Mouse (Mus musculus): Measurements from ENCODE around the gene Rcn3. TPM values are rescaled to one million over a fixed set of nuclear protein-coding genes. Genes with fewer than 3 reads are reported as not detected.
A peak's percentile ranks its signal among the peaks of the same experiment; 100 is the strongest.

The Rcn3 gene
- polyA plus RNA-seq, 1 experiment from 2014 or later: 135 TPM

DNA sequence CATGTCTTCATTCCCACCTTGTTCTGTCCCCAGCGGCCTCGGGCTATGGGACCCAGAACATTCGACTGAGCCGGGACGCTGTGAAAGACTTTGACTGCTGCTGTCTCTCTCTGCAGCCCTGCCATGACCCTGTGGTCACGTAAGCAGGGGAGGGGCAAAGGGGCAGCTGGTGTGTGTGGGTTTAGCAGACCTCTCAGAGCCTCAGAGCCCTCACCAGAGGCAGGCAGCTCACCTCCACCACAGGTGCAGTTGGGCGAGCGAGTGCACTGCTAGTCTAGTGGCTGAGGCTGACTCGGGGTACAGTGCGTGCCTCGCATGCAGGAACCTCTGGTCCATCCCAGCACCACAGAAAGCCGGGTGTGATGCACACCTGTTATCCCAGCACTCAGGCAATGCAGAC lies 18.1 kb downstream of the Rcn3 start:
- no peaks in the 10 kb centered on the region for H3K4me1 ChIP-seq (replicated peaks)
- H3K27me3 ChIP-seq (ENCODE audit: insufficient read depth, poor library complexity, severe bottlenecking): no peaks in the 10 kb centered on the region
- H3K9me3 ChIP-seq: no peaks in the 10 kb centered on the region
- no peak overlapping the region for H3K27ac ChIP-seq
- H3K4me3 ChIP-seq: no peak overlapping the region
- no peak for DNase-seq (ENCODE audit: low spot score)
- WGBS: 88% methylated on average over 12 of the region's 12 CpGs
- H3K36me3 ChIP-seq: peaks cover 52% of the 10 kb centered on the region

DNA sequence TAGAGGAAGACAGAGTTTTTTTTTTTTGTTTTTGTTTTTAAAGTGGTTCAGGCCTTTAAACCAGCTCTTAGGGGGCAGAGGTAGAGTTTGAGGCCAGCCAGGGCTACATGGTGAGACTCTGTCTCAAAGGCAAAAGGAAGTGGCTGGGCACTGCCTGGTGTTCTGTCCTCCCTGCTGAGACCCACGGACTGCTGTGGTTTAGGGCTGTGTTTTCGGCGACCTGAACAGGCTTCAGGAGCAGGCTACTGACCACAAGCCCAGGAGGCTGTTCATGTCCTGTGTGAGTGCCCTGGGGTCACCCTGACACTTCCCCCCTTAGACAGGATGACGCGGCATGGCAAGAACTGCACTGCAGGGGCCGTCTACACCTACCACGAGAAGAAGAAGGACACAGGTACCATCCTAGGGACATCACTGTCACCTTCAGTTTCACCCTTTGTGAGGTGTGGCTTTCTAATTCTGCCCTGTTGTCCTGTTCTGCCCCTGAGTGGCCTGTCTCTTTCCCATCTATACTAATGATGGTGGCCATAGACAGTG lies 18.8 kb downstream of the Rcn3 start:
- Histone ChIP-seq H3K4me3 (no peak overlapping the region), H3K27ac (no peak overlapping the region), H3K4me1 (replicated peaks) (no peaks in the 10 kb centered on the region), H3K27me3 (ENCODE audit: insufficient read depth, poor library complexity, severe bottlenecking) (no peaks in the 10 kb centered on the region), H3K9me3 (no peaks in the 10 kb centered on the region), H3K36me3 (peaks cover 52% of the 10 kb centered on the region)
- whole genome bisulfite sequencing: 79% methylated on average over 7 of the region's 7 CpGs
- DNase-seq (ENCODE audit: low spot score): no peak

DNA sequence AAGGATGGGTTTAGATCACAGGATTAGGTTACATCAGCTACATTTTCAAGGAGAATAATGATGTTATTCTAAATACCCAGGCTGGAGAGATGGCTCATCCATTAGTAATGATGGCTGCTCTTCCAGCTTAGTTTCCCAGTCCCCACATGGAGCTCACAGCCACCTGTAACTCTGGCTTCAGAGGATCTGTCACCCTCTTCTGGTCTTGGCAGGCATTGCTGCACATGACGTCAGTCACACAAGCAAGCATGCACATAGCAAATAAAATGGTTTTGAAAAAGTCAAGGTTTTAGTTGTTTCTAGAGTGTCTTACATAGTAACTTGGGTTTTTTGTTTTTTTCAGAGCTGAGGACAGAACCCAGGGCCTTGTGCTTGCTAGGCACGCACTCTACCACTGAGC lies 19.8 kb downstream of the Rcn3 start:
- DNase-seq (ENCODE audit: low spot score): no peak
- Histone ChIP-seq H3K27me3 (ENCODE audit: insufficient read depth, poor library complexity, severe bottlenecking) (no peaks in the 10 kb centered on the region), H3K27ac (no peak overlapping the region), H3K4me1 (replicated peaks) (no peaks in the 10 kb centered on the region), H3K4me3 (no peak overlapping the region), H3K9me3 (no peaks in the 10 kb centered on the region), H3K36me3 (peaks cover 44% of the 10 kb centered on the region)
- WGBS: 72% methylated on average over 2 of the region's 2 CpGs

DNA sequence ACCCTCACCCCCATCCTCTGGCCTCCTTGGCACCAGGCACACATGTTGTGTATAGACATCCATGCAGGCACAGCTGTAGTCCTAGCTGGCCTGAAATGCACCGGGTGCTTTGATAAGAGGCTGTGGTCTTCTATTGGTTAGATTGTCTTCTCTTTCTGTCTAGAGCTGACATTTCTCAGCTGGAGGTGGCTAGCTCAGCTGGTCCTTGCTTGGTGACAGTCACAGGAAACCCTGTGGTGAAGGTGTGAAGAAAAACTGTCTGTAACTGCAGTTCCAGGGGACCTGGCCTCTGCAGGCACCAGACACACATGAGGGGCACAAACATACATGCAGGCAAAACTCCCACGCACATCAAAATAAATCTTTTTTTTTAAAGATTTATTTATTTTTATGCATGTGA lies 22.4 kb downstream of the Rcn3 start:
- 93% methylated on average over 2 of the region's 2 CpGs for WGBS
- no peaks in the 10 kb centered on the region for H3K9me3 ChIP-seq
- peaks cover 19% of the 10 kb centered on the region for H3K36me3 ChIP-seq
- H3K27ac ChIP-seq: no peak overlapping the region
- no peak for DNase-seq (ENCODE audit: low spot score)
- no peak overlapping the region for H3K4me3 ChIP-seq
- no peaks in the 10 kb centered on the region; the same call in 1 of the 2 replicates for H3K4me1 ChIP-seq (replicated peaks)
- no peaks in the 10 kb centered on the region for H3K27me3 ChIP-seq (ENCODE audit: insufficient read depth, poor library complexity, severe bottlenecking)

DNA sequence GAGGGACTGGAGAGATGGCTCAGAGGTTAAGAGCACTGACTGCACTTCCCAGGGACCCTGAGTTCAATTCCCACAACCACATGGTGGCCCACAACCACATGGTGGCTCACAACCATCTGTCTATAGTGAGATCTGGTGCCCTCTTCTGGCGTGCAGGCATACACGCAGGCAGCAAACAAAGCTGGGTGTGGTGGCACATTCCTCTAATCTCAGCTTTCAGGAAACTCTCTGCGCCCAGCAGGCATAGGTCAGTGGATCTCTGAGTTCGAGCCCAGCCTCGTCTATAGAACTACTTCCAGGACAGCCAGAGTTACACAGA lies 24.1 kb downstream of the Rcn3 start:
- 0 out of 2 replicates have a peak, but pooled peaks cover 5% of the 10 kb centered on the region for H3K36me3 ChIP-seq
- H3K4me1 ChIP-seq (replicated peaks): peaks cover 12% of the 10 kb centered on the region
- WGBS: 32% methylated on average over 5 of the region's 5 CpGs
- no peaks in the 10 kb centered on the region for H3K9me3 ChIP-seq
- no peak overlapping the region for H3K27ac ChIP-seq
- DNase-seq (ENCODE audit: low spot score): peak; percentile 59
- H3K27me3 ChIP-seq (ENCODE audit: insufficient read depth, poor library complexity, severe bottlenecking): no peaks in the 10 kb centered on the region
- no peak overlapping the region for H3K4me3 ChIP-seq

DNA sequence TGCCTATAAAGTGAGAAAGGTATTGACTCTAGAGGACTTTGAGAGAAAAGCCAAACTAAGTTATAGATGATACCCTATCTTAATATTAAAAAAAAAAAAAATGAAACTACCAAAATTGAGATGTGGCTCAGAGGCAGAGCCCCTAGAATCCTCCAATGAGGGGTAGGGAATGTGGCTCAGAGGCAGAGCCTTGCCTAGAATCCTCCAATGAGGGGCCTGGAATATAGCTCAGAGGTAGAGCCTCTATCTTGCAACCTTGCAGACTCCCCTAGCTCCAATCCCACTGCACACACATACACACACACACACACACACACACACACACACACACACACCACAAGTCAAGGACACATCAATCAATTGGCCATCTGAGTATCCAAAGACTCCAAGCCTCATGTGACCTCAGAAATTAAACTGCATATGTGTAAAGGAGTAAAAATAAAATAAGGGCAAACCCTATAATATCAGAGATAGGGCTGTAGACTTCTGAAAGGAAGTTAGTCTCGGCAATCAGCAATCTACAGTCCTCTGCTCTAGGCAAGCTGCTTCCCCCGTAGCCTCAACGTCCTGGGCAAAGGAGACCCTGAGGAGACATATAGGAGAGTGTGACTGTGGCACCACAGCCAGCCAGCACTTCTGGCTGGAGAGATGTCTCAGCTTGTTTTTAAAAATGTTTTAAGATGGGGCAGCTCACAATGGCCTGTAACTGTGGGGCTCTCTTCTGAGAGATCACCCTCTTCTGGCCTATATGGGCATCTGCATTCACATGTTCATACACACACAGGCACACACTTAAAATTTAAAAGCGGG lies 24.6 kb downstream of the Rcn3 start:
- DNase-seq (ENCODE audit: low spot score): no peak
- Histone ChIP-seq H3K4me3 (no peak overlapping the region), H3K4me1 (replicated peaks) (peaks cover 14% of the 10 kb centered on the region), H3K9me3 (no peaks in the 10 kb centered on the region), H3K36me3 (0 out of 2 replicates have a peak, but pooled peaks cover 5% of the 10 kb centered on the region), H3K27ac (no peak overlapping the region), H3K27me3 (ENCODE audit: insufficient read depth, poor library complexity, severe bottlenecking) (no peaks in the 10 kb centered on the region)
- WGBS: 70% methylated on average over 4 of the region's 4 CpGs

DNA sequence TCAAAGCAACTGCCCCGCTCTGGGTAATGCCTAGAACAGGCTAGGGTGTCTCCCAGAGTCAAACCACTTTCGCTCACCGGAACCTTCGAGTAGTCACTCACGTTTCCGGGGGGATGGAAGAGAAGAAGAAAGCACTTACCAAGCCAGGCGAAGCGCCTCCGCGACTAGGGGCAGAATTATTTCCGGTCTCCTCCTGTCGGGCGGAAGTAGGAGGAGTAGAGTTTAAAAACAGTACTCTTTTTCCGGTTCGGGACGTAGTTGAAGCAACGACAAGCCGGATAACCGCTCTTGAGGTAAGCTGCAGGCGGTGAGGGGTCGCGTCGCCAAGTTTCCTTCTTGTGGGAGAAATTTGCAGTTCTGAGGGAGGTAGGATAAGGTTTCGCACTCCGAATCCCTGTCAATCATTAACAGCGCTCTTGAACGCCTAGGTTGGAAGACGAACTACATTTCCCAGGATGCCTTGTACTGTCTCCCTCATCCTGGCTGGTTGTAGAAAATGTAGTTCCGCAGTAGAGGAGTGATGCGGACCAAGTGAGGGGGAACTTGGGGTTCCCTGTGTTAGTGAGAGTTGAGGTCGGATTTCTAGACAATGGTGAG lies 29.7 kb downstream of the Rcn3 start, which contains the start of the genes Nosip and Prrg2:
TSS of gene Nosip (plus strand) at position 191 of the 597 bp plus-strand sequence.
TSS of gene Prrg2 (minus strand) at position 439 of the 597 bp plus-strand sequence.
- Histone ChIP-seq H3K27ac (peak within 1 kb of the TSS; percentile 91), H3K4me1 (replicated peaks) (peaks cover 46% of the 10 kb centered on the region), H3K9me3 (no peaks in the 10 kb centered on the region), H3K27me3 (ENCODE audit: insufficient read depth, poor library complexity, severe bottlenecking) (no peaks in the 10 kb centered on the region), H3K4me3 (peak within 1 kb of the TSS; percentile 71), H3K36me3 (no peaks in the 10 kb centered on the region)
- under 1% methylated on average over 31 of the region's 31 CpGs for WGBS
- peak; percentile 96 for DNase-seq (ENCODE audit: low spot score)

DNA sequence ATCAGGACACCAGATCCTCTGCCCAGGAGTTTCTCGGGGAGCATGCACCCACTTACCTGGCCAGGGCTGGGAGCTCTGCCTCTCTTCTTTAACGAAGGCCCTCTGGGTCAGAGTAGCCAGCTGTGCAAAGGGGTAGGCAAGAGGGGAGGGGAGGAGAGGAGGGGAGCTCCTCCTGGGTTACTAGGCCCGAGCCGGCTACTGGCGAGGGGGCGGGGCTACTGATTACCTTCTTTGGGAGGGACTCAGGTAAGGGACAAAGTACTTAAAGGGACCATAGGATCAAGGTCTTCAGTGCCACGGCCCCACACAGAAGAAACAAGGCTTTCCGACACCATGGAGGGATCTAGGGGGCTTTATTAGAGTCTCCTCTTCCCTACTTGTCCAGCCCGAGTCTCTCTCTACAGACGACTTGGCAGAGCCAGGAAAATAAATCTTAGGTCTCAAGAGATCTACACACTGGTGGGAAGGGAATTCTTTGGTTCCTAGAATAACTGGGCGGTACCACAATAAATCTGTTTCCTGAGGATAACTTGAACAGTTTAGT lies 30.4 kb downstream of the Rcn3 start:
- DNase-seq (ENCODE audit: low spot score): no peak
- Histone ChIP-seq H3K36me3 (no peaks in the 10 kb centered on the region), H3K4me1 (replicated peaks) (peaks cover 48% of the 10 kb centered on the region), H3K27me3 (ENCODE audit: insufficient read depth, poor library complexity, severe bottlenecking) (no peaks in the 10 kb centered on the region), H3K4me3 (peak overlapping the region; percentile 71), H3K27ac (peak overlapping the region; percentile 91), H3K9me3 (no peaks in the 10 kb centered on the region)
- WGBS: 20% methylated on average over 11 of the region's 11 CpGs

DNA sequence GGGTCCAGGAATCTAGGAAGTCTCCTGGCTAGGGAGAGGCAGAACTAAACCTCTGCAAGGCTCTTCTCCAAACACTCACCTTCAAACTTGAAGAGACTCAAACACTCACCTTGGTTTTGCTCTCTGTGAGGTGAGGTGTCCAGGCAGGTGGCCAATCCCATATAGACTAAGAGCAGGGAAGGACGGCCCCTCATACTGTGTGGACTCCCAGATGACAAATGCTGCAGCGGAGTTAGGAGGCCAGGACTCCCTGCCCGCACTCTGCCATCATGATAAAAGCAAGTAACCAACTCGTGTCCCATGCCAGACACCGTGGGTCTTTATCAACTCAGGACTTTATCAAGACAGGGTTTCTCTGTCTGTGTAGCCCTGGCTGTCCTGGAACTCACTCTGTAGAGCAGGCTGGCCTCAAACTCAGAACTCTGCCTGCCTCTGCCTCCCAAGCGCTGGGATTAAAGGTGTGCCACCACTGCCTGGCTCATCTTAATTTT lies 31.3 kb downstream of the Rcn3 start:
- peaks cover 49% of the 10 kb centered on the region for H3K4me1 ChIP-seq (replicated peaks)
- H3K27ac ChIP-seq: no peak overlapping the region
- H3K4me3 ChIP-seq: no peak overlapping the region; the same call in 1 of the 2 replicates
- no peaks in the 10 kb centered on the region for H3K9me3 ChIP-seq
- H3K27me3 ChIP-seq (ENCODE audit: insufficient read depth, poor library complexity, severe bottlenecking): no peaks in the 10 kb centered on the region
- DNase-seq (ENCODE audit: low spot score): no peak
- WGBS: 91% methylated on average over 6 of the region's 6 CpGs
- H3K36me3 ChIP-seq: no peaks in the 10 kb centered on the region

DNA sequence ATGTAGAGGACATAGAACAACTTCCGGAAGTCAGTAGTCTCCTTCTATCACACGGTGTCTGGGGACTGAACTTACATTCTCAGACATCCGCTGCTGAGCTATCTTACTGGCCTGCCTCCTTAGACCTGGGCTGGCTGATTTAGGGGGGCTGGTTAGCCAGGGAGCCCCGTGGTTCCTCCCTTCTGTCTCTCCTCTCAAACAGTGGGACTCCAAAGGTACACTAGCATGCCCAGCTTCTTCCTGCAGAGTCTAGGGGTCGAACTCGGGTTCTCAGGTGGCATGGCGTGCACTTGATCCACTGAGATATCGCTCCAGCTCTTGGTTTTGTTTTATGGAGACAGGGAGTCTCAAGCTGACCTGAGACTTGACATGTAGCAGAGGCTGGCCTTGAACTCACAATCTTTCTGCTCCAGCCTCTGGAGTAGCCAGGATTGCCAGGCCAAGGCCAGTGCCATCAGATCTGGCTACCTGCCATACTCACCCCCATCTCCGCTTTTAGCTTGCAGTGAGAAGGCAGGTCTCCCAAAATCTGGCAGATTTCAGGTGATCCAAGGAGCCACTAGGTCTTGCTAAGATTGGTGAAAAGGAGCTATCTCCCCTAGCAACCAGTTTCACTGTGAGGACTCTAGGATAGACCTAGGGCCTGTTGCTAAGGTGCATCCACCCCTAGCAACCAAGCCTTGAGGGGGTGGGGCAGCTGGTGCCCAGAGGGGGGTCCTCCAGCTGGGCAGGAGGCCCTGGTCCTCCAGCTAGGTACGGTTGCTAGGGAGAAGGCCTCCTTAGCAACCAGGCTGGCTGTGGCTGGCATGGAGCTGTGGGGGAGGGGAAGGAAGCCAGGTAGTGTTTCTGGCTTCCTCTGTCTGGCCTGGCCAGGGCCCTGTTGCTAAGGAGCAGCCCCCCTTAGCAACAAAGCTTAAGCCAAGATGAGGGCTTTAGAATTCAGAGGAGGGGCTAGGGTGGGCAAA lies 33.1 kb downstream of the Rcn3 start:
- no peak for DNase-seq (ENCODE audit: low spot score)
- peaks cover 53% of the 10 kb centered on the region for H3K4me1 ChIP-seq (replicated peaks)

DNA sequence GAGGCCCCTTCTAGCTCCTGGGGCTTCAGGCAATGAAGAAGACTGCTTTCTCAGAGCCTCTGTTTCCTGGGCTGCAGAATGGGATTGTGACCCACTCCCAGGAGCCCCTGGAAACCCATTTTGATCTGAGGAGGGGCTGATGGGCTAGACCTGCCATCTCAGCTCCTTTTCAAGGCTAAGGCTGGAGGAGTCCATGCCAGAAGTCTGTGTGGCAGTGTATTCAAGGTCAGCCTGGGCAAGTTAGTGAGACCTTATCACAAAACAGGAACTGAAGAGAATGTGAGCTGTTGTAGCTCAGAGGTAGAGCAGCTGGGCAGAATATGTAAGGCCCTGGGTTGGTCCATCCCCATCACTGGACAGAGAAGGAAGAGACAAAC lies 35.1 kb downstream of the Rcn3 start:
- H3K4me1 ChIP-seq (replicated peaks): peaks cover 52% of the 10 kb centered on the region
- no peaks in the 10 kb centered on the region for H3K27me3 ChIP-seq (ENCODE audit: insufficient read depth, poor library complexity, severe bottlenecking)
- no peaks in the 10 kb centered on the region for H3K9me3 ChIP-seq
- no peak for DNase-seq (ENCODE audit: low spot score)
- H3K27ac ChIP-seq: no peak overlapping the region
- no peak overlapping the region for H3K4me3 ChIP-seq
- H3K36me3 ChIP-seq: no peaks in the 10 kb centered on the region; the same call in 1 of the 2 replicates

More for the DNA sequence above, 33.1 kb downstream of the Rcn3 start:
- H3K36me3 ChIP-seq: no peaks in the 10 kb centered on the region
- WGBS: 80% methylated on average over 10 of the region's 10 CpGs
- H3K4me3 ChIP-seq: peak overlapping the region; percentile 28
- H3K9me3 ChIP-seq: no peaks in the 10 kb centered on the region
- H3K27me3 ChIP-seq (ENCODE audit: insufficient read depth, poor library complexity, severe bottlenecking): no peaks in the 10 kb centered on the region
- peak overlapping the region; percentile 59; the same call in 1 of the 2 replicates for H3K27ac ChIP-seq

DNA sequence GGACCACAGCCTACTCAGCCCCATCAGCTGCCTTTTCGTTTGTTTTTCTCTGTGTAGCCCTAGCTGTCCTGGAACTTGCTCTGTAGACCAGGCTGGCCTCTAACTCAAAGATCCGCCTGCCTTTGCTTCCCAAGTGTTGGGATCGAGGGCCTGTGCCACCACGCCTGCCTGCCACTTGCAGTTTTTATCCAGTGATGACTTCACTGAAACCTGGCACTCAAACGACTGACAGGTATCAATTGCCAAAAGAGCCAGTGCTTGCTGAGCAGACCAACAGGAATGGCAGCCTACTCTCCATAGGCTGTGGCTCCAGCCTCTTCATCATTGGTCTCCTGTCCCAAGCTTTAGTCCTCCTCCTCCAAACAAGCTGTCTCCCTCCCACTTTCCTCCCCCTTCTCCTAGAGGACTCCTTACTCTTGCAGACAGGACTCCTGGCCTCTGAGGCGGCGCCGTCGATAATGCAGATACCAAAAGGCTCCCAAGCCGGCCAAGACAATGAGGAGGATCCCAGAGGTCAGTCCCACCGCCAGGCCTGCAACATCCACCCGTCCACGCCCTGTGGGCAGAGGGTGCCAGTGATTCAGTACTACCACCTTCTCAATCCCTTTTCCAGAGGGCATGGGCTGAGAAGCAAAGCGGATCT lies 35.6 kb downstream of the Rcn3 start:
- Histone ChIP-seq H3K4me1 (replicated peaks) (peaks cover 52% of the 10 kb centered on the region), H3K36me3 (no peaks in the 10 kb centered on the region; the same call in 1 of the 2 replicates), H3K9me3 (no peaks in the 10 kb centered on the region), H3K27me3 (ENCODE audit: insufficient read depth, poor library complexity, severe bottlenecking) (no peaks in the 10 kb centered on the region), H3K4me3 (no peak overlapping the region), H3K27ac (peak overlapping the region; percentile 30; the same call in 1 of the 2 replicates)
- no peak for DNase-seq (ENCODE audit: low spot score)
- 67% methylated on average over 14 of the region's 14 CpGs for WGBS

Data from hindbrain, embryonic 10.5 days (tissue).